Mouse (Mus musculus): ENCODE measurements around the gene Tcea2. TPM values are rescaled to one million over a fixed set of nuclear protein-coding genes. Genes with fewer than 3 reads are reported as not detected.

Tcea2 gene
- polyA plus RNA-seq, 1 experiment from 2014 or later = 22.6 TPM

GRCm38 (mm10) chr2:181689466-181690160, 9.5 kb downstream of the Tcea2 start:
- no peaks in the 10 kb centered on the region; the same call in 1 of the 2 replicates for H3K4me1 ChIP-seq (replicated peaks; ENCODE audit: control insufficient read depth, insufficient read depth, low read length)
- DNase-seq (ENCODE audit: low spot score) = no peak
- 93% methylated on average over 10 of the region's 10 CpGs for WGBS
- no peak for ATAC-seq (replicated peaks; ENCODE audit: low FRiP score)
- H3K4me2 ChIP-seq (ENCODE audit: low read depth, low read length, severe bottlenecking) = no peak overlapping the region
- no peaks in the 10 kb centered on the region for H3K9me3 ChIP-seq (ENCODE audit: control insufficient read depth, low read length)
- no peak overlapping the region for H3K9ac ChIP-seq (ENCODE audit: low read length)
- H3K36me3 ChIP-seq (ENCODE audit: control insufficient read depth, insufficient read depth, low read length) = no peaks in the 10 kb centered on the region; the same call in 1 of the 2 replicates
- H3K27ac ChIP-seq (ENCODE audit: low read depth, low read length) = no peak overlapping the region
- H3K27me3 ChIP-seq (ENCODE audit: control insufficient read depth, insufficient read depth, low read length) = no peaks in the 10 kb centered on the region
- H3K4me3 ChIP-seq (ENCODE audit: low read depth, low read length) = no peak overlapping the region

- Histone ChIP-seq H3K9me3 (ENCODE audit: control insufficient read depth, low read length) (no peaks in the 10 kb centered on the region), H3K4me3 (ENCODE audit: low read depth, low read length) (no peak overlapping the region), H3K9ac (ENCODE audit: low read length) (no peak overlapping the region), H3K36me3 (ENCODE audit: control insufficient read depth, insufficient read depth, low read length) (no peaks in the 10 kb centered on the region; the same call in 1 of the 2 replicates), H3K4me2 (ENCODE audit: low read depth, low read length, severe bottlenecking) (no peak overlapping the region), H3K27me3 (ENCODE audit: control insufficient read depth, insufficient read depth, low read length) (no peaks in the 10 kb centered on the region), H3K4me1 (replicated peaks; ENCODE audit: control insufficient read depth, insufficient read depth, low read length) (no peaks in the 10 kb centered on the region; the same call in 1 of the 2 replicates), H3K27ac (ENCODE audit: low read depth, low read length) (no peak overlapping the region)
- DNase-seq (ENCODE audit: low spot score) (no peak), ATAC-seq (replicated peaks; ENCODE audit: low FRiP score) (no peak)
- WGBS = 89% methylated on average over 6 of the region's 6 CpGs
Measured at GRCm38 (mm10) chr2:181691083-181691482, 11.0 kb downstream of the Tcea2 start.

- Histone ChIP-seq H3K4me2 (ENCODE audit: low read depth, low read length, severe bottlenecking) (no peak overlapping the region), H3K27ac (ENCODE audit: low read depth, low read length) (no peak overlapping the region), H3K27me3 (ENCODE audit: control insufficient read depth, insufficient read depth, low read length) (no peaks in the 10 kb centered on the region), H3K9ac (ENCODE audit: low read length) (no peak overlapping the region), H3K4me3 (ENCODE audit: low read depth, low read length) (no peak overlapping the region), H3K36me3 (ENCODE audit: control insufficient read depth, insufficient read depth, low read length) (no peaks in the 10 kb centered on the region; the same call in 1 of the 2 replicates), H3K9me3 (ENCODE audit: control insufficient read depth, low read length) (no peaks in the 10 kb centered on the region), H3K4me1 (replicated peaks; ENCODE audit: control insufficient read depth, insufficient read depth, low read length) (no peaks in the 10 kb centered on the region; the same call in 1 of the 2 replicates)
- ATAC-seq (replicated peaks; ENCODE audit: low FRiP score) (no peak), DNase-seq (ENCODE audit: low spot score) (no peak)
- WGBS = 92% methylated on average over 4 of the region's 4 CpGs
Measured at GRCm38 (mm10) chr2:181691571-181691970, 11.5 kb downstream of the Tcea2 start.

- ATAC-seq (replicated peaks; ENCODE audit: low FRiP score) (no peak), DNase-seq (ENCODE audit: low spot score) (no peak)
- H3K36me3 ChIP-seq (ENCODE audit: control insufficient read depth, insufficient read depth, low read length) = no peaks in the 10 kb centered on the region; the same call in 1 of the 2 replicates
- H3K9me3 ChIP-seq (ENCODE audit: control insufficient read depth, low read length) = no peaks in the 10 kb centered on the region
- no peak overlapping the region for H3K4me2 ChIP-seq (ENCODE audit: low read depth, low read length, severe bottlenecking)
- H3K27me3 ChIP-seq (ENCODE audit: control insufficient read depth, insufficient read depth, low read length) = no peaks in the 10 kb centered on the region
- H3K4me1 ChIP-seq (replicated peaks; ENCODE audit: control insufficient read depth, insufficient read depth, low read length) = no peaks in the 10 kb centered on the region; the same call in 1 of the 2 replicates
- WGBS = 95% methylated on average over 3 of the region's 3 CpGs
- no peak overlapping the region; the same call in 1 of the 2 replicates for H3K4me3 ChIP-seq (ENCODE audit: low read depth, low read length)
- no peak overlapping the region for H3K9ac ChIP-seq (ENCODE audit: low read length)
- no peak overlapping the region for H3K27ac ChIP-seq (ENCODE audit: low read depth, low read length)
Measured at GRCm38 (mm10) chr2:181692304-181692703, 12.2 kb downstream of the Tcea2 start.

GRCm38 (mm10) chr2:181693339-181694280, 13.5 kb downstream of the Tcea2 start, which contains the start of gene Rgs19:
Gene Rgs19, minus strand, starts transcription at chr2:181693977.
- Histone ChIP-seq H3K36me3 (ENCODE audit: control insufficient read depth, insufficient read depth, low read length) (no peaks in the 10 kb centered on the region; the same call in 1 of the 2 replicates), H3K4me1 (replicated peaks; ENCODE audit: control insufficient read depth, insufficient read depth, low read length) (no peaks in the 10 kb centered on the region; the same call in 1 of the 2 replicates), H3K4me3 (ENCODE audit: low read depth, low read length) (peak within 1 kb of the TSS; percentile 70), H3K27ac (ENCODE audit: low read depth, low read length) (peak within 1 kb of the TSS; percentile 37; the same call in 1 of the 2 replicates), H3K27me3 (ENCODE audit: control insufficient read depth, insufficient read depth, low read length) (no peaks in the 10 kb centered on the region), H3K9me3 (ENCODE audit: control insufficient read depth, low read length) (no peaks in the 10 kb centered on the region), H3K9ac (ENCODE audit: low read length) (peak within 1 kb of the TSS; percentile 89), H3K4me2 (ENCODE audit: low read depth, low read length, severe bottlenecking) (peak within 1 kb of the TSS; percentile 75)
- peak; percentile 88 for DNase-seq (ENCODE audit: low spot score)
- peak; percentile 91 for ATAC-seq (replicated peaks; ENCODE audit: low FRiP score)
- under 1% methylated on average over 74 of the region's 75 CpGs for WGBS

GRCm38 (mm10) chr2:181694581-181694980, 14.5 kb downstream of the Tcea2 start:
- Histone ChIP-seq H3K4me2 (ENCODE audit: low read depth, low read length, severe bottlenecking) (peak overlapping the region; percentile 75; the same call in 1 of the 2 replicates), H3K27ac (ENCODE audit: low read depth, low read length) (no peak overlapping the region), H3K4me3 (ENCODE audit: low read depth, low read length) (no peak overlapping the region), H3K9ac (ENCODE audit: low read length) (no peak overlapping the region), H3K4me1 (replicated peaks; ENCODE audit: control insufficient read depth, insufficient read depth, low read length) (no peaks in the 10 kb centered on the region; the same call in 1 of the 2 replicates), H3K27me3 (ENCODE audit: control insufficient read depth, insufficient read depth, low read length) (no peaks in the 10 kb centered on the region), H3K36me3 (ENCODE audit: control insufficient read depth, insufficient read depth, low read length) (no peaks in the 10 kb centered on the region; the same call in 1 of the 2 replicates), H3K9me3 (ENCODE audit: control insufficient read depth, low read length) (no peaks in the 10 kb centered on the region)
- ATAC-seq (replicated peaks; ENCODE audit: low FRiP score) = no peak
- 89% methylated on average over 3 of the region's 3 CpGs for WGBS
- DNase-seq (ENCODE audit: low spot score) = no peak

- H3K9me3 ChIP-seq (ENCODE audit: control insufficient read depth, low read length) = no peaks in the 10 kb centered on the region
- ATAC-seq (replicated peaks; ENCODE audit: low FRiP score) (no peak), DNase-seq (ENCODE audit: low spot score) (peak; percentile 36)
- WGBS = 86% methylated on average over 1 of the region's 1 CpGs
- no peak overlapping the region for H3K27ac ChIP-seq (ENCODE audit: low read depth, low read length)
- H3K27me3 ChIP-seq (ENCODE audit: control insufficient read depth, insufficient read depth, low read length) = no peaks in the 10 kb centered on the region
- H3K9ac ChIP-seq (ENCODE audit: low read length) = no peak overlapping the region
- H3K36me3 ChIP-seq (ENCODE audit: control insufficient read depth, insufficient read depth, low read length) = no peaks in the 10 kb centered on the region
- H3K4me2 ChIP-seq (ENCODE audit: low read depth, low read length, severe bottlenecking) = no peak overlapping the region
- H3K4me1 ChIP-seq (replicated peaks; ENCODE audit: control insufficient read depth, insufficient read depth, low read length) = no peaks in the 10 kb centered on the region; the same call in 1 of the 2 replicates
- H3K4me3 ChIP-seq (ENCODE audit: low read depth, low read length) = no peak overlapping the region
Measured at GRCm38 (mm10) chr2:181695776-181696175, 15.7 kb downstream of the Tcea2 start.

- H3K9me3 ChIP-seq (ENCODE audit: control insufficient read depth, low read length) = no peaks in the 10 kb centered on the region
- no peak overlapping the region for H3K4me2 ChIP-seq (ENCODE audit: low read depth, low read length, severe bottlenecking)
- H3K4me1 ChIP-seq (replicated peaks; ENCODE audit: control insufficient read depth, insufficient read depth, low read length) = no peaks in the 10 kb centered on the region; the same call in 1 of the 2 replicates
- H3K36me3 ChIP-seq (ENCODE audit: control insufficient read depth, insufficient read depth, low read length) = no peaks in the 10 kb centered on the region
- DNase-seq (ENCODE audit: low spot score) = peak; percentile 50
- WGBS = 78% methylated on average over 33 of the region's 33 CpGs
- H3K9ac ChIP-seq (ENCODE audit: low read length) = no peak overlapping the region
- H3K27ac ChIP-seq (ENCODE audit: low read depth, low read length) = no peak overlapping the region
- no peak overlapping the region for H3K4me3 ChIP-seq (ENCODE audit: low read depth, low read length)
- H3K27me3 ChIP-seq (ENCODE audit: control insufficient read depth, insufficient read depth, low read length) = no peaks in the 10 kb centered on the region
- no peak for ATAC-seq (replicated peaks; ENCODE audit: low FRiP score)
Measured at GRCm38 (mm10) chr2:181696801-181697420, 16.8 kb downstream of the Tcea2 start.

Data from forebrain, embryonic 11.5 days (tissue).